Mouse (Mus musculus) E14TG2a.4 (cell line): ENCODE measurements around the gene Spag8.

Experiments
- CTCF ChIP-seq: conservative IDR thresholded peaks from 2 replicates; pipeline ENCODE4 v1.5.1; 2014; ENCODE audit warnings: low read length
- POU5F1 ChIP-seq: IDR thresholded peaks from 2 replicates; pipeline ENCODE4 v1.6.1; 2014; ENCODE audit warnings: low read length, borderline replicate concordance

DNA sequence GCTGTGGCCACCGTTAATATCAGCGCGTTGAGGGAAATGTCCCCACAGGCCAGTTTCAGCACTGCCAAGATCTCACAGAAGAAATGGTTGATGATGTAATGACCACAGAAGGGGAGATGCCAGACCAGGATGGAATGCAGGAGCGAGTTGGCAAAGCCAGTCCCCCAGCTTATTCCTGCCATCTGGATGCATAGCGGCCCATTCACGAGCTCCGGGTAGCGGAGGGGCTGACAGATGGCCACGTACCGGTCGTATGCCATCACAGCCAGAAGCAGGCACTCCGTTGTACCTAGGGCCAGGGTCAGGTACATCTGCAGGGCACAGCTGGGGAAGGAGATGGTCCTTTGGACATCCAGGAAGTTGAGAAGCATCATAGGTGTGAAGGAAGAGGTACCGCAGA lies 43.2 kb upstream of the Spag8 start:
- TF ChIP-seq CTCF (no peak), POU5F1 (no peak)
